Mouse (Mus musculus): Measurements from ENCODE around the gene Ostc.

DNA sequence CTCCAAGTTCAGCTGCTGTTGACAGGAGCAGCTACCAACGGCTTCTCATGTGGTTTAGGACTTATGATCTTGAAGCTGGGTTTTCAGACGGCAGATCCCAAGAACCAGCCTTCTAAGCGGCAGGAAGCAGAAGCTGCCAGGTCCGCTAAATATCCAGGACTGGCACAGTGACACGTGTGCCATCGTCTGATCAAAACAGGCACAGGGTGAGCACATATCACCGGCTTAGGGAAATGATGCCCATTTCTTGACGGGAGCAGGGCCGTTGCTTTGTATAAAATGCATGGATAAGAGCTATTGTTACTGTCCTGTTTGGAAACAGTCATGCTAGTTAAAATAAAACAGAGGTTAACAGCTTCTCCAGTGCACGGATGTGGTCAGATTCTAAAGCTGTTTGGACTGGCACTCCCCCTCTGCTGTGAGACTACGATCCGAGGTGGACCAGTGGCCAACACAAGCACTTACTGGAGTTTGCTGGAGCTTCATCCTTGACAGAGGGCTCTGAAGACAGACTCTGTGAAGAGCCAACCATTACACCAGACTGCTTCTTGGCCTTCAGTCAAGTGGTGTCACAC lies 17.6 kb downstream of the Ostc start:
- no peak for TF ChIP-seq CTCF (IDR thresholded peaks at IDR 0.05; ENCODE audit: low read depth)
- no peak for TF ChIP-seq EP300 (IDR thresholded peaks at IDR 0.05; ENCODE audit: low read depth)
